Mouse (Mus musculus): Measurements from ENCODE around the gene Rad51d. TPM values are rescaled to one million over a fixed set of nuclear protein-coding genes. Genes with fewer than 3 reads are reported as not detected.
A peak's percentile ranks its signal among the peaks of the same experiment; 100 is the strongest.

Rad51d gene
- polyA plus RNA-seq, 1 experiment from 2014 or later = 8.3 TPM

DNA sequence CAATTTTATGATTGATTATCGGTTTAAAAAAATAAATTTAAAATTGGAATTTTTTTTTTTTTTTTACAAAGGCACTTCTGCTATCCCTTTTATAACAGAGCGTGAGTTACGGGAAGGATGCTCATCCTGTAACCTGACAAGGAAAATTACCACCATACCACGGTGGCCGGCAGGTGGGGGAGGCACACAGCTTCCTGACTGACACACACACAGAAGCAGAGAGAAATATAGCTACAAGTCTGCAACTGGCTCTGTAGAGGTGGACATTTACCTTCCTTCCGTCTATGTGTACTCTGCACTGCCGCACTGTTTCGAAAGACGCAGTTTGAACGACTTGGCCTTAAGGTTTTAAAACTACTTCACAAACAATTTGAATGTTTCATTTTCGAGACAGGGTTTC, 38.3 kb downstream of the Rad51d start:
- no peak for DNase-seq (ENCODE audit: low spot score)
- no peak for ATAC-seq (ENCODE audit: low FRiP score, low TSS enrichment)
- no peak overlapping the region for H3K9ac ChIP-seq (ENCODE audit: low read length)
- no peaks in the 10 kb centered on the region for H3K9me3 ChIP-seq (ENCODE audit: control insufficient read depth, low read length)
- TF ChIP-seq EP300 (optimal IDR thresholded peaks at IDR 0.05) = no peak
- no peak for TF ChIP-seq CTCF (IDR thresholded peaks at IDR 0.05; ENCODE audit: low read depth)
- no peaks in the 10 kb centered on the region for H3K36me3 ChIP-seq (ENCODE audit: control insufficient read depth, insufficient read depth, low read length)
- H3K27me3 ChIP-seq (ENCODE audit: control insufficient read depth, insufficient read depth, low read length) = no peaks in the 10 kb centered on the region
- 82% methylated on average over 11 of the region's 11 CpGs for WGBS
- no peak overlapping the region for H3K4me2 ChIP-seq (replicated peaks; ENCODE audit: low read depth)
- no peak overlapping the region for H3K27ac ChIP-seq (replicated peaks)
- peaks cover 3% of the 10 kb centered on the region; the same call in 1 of the 2 replicates for H3K4me1 ChIP-seq (replicated peaks; ENCODE audit: control insufficient read depth, insufficient read depth)
- no peak overlapping the region for H3K4me3 ChIP-seq (ENCODE audit: low read depth, low read length)

DNA sequence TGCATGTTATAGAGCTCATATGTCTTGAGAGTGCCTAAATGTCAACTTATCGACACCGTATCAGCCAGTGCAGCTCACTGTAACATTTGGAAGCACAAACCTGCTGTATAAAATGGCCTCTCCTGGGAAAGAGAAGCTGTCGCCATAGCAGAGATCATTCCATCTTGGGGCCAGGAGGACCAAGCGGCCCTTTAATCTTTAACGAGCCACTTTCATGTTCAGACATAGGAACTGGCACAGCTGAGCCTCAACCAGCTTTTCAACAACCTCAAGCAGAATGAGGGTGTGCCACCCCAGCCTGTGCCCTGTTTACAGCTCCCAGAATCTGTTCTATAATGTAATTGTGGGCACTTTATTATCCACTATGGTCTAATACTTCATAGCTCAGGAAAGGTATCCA, 40.2 kb downstream of the Rad51d start:
- no peak for ATAC-seq (ENCODE audit: low FRiP score, low TSS enrichment)
- Histone ChIP-seq H3K27me3 (ENCODE audit: control insufficient read depth, insufficient read depth, low read length) (no peaks in the 10 kb centered on the region), H3K36me3 (ENCODE audit: control insufficient read depth, insufficient read depth, low read length) (no peaks in the 10 kb centered on the region), H3K27ac (replicated peaks) (no peak overlapping the region), H3K9ac (ENCODE audit: low read length) (no peak overlapping the region), H3K9me3 (ENCODE audit: control insufficient read depth, low read length) (no peaks in the 10 kb centered on the region), H3K4me1 (replicated peaks; ENCODE audit: control insufficient read depth, insufficient read depth) (no peaks in the 10 kb centered on the region; the same call in 1 of the 2 replicates), H3K4me2 (replicated peaks; ENCODE audit: low read depth) (no peak overlapping the region), H3K4me3 (ENCODE audit: low read depth, low read length) (no peak overlapping the region)
- 64% methylated on average over 5 of the region's 5 CpGs for WGBS
- no peak for DNase-seq (ENCODE audit: low spot score)
- TF ChIP-seq EP300 (optimal IDR thresholded peaks at IDR 0.05) (no peak), CTCF (IDR thresholded peaks at IDR 0.05; ENCODE audit: low read depth) (no peak)

DNA sequence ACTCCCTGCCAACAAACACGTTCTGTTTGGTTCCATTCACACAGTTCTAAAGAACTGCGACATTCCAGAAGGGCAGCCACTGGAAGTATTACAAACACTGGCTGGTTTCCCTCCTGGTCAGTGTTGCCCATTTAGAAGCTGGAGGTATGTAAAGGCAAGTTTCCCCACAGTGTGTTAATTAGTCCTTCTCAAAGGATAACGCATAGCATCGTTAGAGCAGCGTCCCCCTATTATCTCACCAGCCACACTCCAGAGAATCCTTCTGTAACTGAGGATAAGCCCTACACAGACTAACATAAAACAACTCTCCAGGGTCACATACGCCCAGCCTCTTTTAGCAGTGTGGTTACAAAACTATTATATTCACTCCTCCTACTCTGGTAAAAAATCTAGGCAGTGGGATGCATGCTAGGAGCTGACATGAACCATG, 42.8 kb downstream of the Rad51d start:
- Histone ChIP-seq H3K4me3 (ENCODE audit: low read depth, low read length) (no peak overlapping the region), H3K9ac (ENCODE audit: low read length) (no peak overlapping the region), H3K4me2 (replicated peaks; ENCODE audit: low read depth) (no peak overlapping the region), H3K4me1 (replicated peaks; ENCODE audit: control insufficient read depth, insufficient read depth) (no peaks in the 10 kb centered on the region; the same call in 1 of the 2 replicates), H3K36me3 (ENCODE audit: control insufficient read depth, insufficient read depth, low read length) (no peaks in the 10 kb centered on the region), H3K27ac (replicated peaks) (peak overlapping the region; percentile 20; the same call in 1 of the 2 replicates), H3K9me3 (ENCODE audit: control insufficient read depth, low read length) (no peaks in the 10 kb centered on the region), H3K27me3 (ENCODE audit: control insufficient read depth, insufficient read depth, low read length) (no peaks in the 10 kb centered on the region)
- WGBS = 57% methylated on average over 6 of the region's 6 CpGs
- DNase-seq (ENCODE audit: low spot score) = no peak
- ATAC-seq (ENCODE audit: low FRiP score, low TSS enrichment) = no peak
- TF ChIP-seq EP300 (optimal IDR thresholded peaks at IDR 0.05) = no peak
- no peak for TF ChIP-seq CTCF (IDR thresholded peaks at IDR 0.05; ENCODE audit: low read depth)

DNA sequence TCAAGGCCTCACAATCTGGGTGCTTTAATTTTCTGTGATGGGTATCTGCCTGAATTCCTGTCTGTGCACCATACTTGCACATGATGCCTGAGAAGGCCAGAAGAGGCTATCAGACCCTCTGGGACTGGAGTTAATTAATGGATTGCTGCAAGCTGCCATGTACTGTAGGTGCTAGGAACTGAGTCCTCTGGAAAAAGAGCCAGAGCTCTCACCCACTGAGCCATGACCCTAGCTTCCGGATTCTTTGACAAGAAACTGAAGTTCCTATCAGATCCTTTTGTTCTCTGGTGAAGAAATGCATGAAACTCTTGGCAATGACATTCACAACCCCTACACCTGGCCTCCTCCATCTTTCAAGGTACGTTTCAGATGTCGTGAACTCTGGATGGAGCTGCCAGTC, 43.5 kb downstream of the Rad51d start:
- H3K4me3 ChIP-seq (ENCODE audit: low read depth, low read length) = no peak overlapping the region
- no peaks in the 10 kb centered on the region; the same call in 1 of the 2 replicates for H3K4me1 ChIP-seq (replicated peaks; ENCODE audit: control insufficient read depth, insufficient read depth)
- H3K36me3 ChIP-seq (ENCODE audit: control insufficient read depth, insufficient read depth, low read length) = no peaks in the 10 kb centered on the region
- no peak for TF ChIP-seq EP300 (optimal IDR thresholded peaks at IDR 0.05)
- TF ChIP-seq CTCF (IDR thresholded peaks at IDR 0.05; ENCODE audit: low read depth) = no peak
- ATAC-seq (ENCODE audit: low FRiP score, low TSS enrichment) (no peak), DNase-seq (ENCODE audit: low spot score) (no peak)
- no peak overlapping the region for H3K9ac ChIP-seq (ENCODE audit: low read length)
- peak overlapping the region; percentile 20; the same call in 1 of the 2 replicates for H3K27ac ChIP-seq (replicated peaks)
- H3K4me2 ChIP-seq (replicated peaks; ENCODE audit: low read depth) = no peak overlapping the region
- WGBS = 73% methylated on average over 3 of the region's 3 CpGs
- no peaks in the 10 kb centered on the region for H3K9me3 ChIP-seq (ENCODE audit: control insufficient read depth, low read length)
- H3K27me3 ChIP-seq (ENCODE audit: control insufficient read depth, insufficient read depth, low read length) = no peaks in the 10 kb centered on the region

DNA sequence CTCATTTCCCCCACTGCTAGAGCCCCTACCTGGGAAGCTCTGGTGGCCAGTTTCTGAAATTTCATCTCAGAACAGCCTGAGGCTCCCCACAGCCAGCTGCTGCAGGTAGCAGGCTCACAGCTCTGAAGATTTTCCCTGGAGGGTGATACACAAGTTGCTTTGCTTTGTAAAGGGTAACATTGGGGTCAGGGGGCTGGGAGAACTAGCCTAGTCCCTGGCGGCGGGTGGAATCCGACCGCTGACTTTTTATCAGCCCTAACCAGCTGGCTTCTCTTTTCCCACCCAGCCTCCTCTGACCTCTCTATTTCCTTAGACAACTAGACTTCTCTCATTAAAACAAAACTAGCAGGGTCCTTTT, 44.4 kb downstream of the Rad51d start:
- H3K4me3 ChIP-seq (ENCODE audit: low read depth, low read length) = 0 out of 2 replicates have a peak overlapping the region, but pooled peaks have one; percentile 4
- 18% methylated on average over 4 of the region's 4 CpGs for WGBS
- peaks cover 2% of the 10 kb centered on the region for H3K4me1 ChIP-seq (replicated peaks; ENCODE audit: control insufficient read depth, insufficient read depth)
- H3K36me3 ChIP-seq (ENCODE audit: control insufficient read depth, insufficient read depth, low read length) = no peaks in the 10 kb centered on the region
- peak overlapping the region; percentile 14; the same call in 1 of the 2 replicates for H3K9ac ChIP-seq (ENCODE audit: low read length)
- no peaks in the 10 kb centered on the region for H3K9me3 ChIP-seq (ENCODE audit: control insufficient read depth, low read length)
- no peak for TF ChIP-seq CTCF (IDR thresholded peaks at IDR 0.05; ENCODE audit: low read depth)
- TF ChIP-seq EP300 (optimal IDR thresholded peaks at IDR 0.05) = no peak
- H3K4me2 ChIP-seq (replicated peaks; ENCODE audit: low read depth) = peak overlapping the region; percentile 27
- peak; percentile 40 for ATAC-seq (ENCODE audit: low FRiP score, low TSS enrichment)
- no peak for DNase-seq (ENCODE audit: low spot score)
- H3K27me3 ChIP-seq (ENCODE audit: control insufficient read depth, insufficient read depth, low read length) = no peaks in the 10 kb centered on the region
- peak overlapping the region; percentile 84 for H3K27ac ChIP-seq (replicated peaks)

DNA sequence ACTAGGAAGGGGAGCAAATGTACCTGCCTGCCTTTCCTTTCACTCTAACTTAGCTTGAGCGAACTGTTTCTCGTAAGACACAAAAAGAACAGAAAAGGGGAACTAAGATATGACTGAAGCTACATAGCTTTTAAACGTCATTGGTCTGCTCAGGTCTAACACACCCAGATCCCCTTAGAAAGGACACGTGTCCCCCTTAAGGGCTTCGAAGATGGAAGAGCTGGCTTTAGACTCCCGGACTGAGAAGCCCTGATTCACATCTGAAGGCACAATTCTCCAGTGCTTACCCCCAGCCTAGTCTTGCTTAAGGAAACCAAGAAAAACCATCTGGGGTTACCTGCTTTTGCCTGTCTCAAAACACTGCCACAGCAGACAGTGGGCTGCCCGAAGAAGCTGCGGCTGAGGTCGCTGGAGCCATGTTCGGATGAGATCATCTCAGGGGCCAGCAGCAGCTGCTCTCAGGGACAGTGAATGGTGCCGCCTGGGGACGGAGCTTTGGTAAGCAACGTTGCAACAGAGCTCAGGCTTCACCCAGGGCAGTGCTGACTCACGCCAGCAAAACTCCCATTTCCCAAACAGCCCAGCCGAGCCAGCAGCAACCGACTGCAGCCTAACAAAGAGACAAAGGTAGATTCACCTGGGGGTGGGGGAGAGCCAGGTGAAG, 44.9 kb downstream of the Rad51d start:
- Histone ChIP-seq H3K36me3 (ENCODE audit: control insufficient read depth, insufficient read depth, low read length) (no peaks in the 10 kb centered on the region), H3K4me1 (replicated peaks; ENCODE audit: control insufficient read depth, insufficient read depth) (peaks cover 2% of the 10 kb centered on the region), H3K9ac (ENCODE audit: low read length) (peak overlapping the region; percentile 14), H3K4me2 (replicated peaks; ENCODE audit: low read depth) (peak overlapping the region; percentile 27), H3K27ac (replicated peaks) (peak overlapping the region; percentile 84), H3K27me3 (ENCODE audit: control insufficient read depth, insufficient read depth, low read length) (no peaks in the 10 kb centered on the region), H3K4me3 (ENCODE audit: low read depth, low read length) (0 out of 2 replicates have a peak overlapping the region, but pooled peaks have one; percentile 4), H3K9me3 (ENCODE audit: control insufficient read depth, low read length) (no peaks in the 10 kb centered on the region)
- WGBS = 26% methylated on average over 16 of the region's 16 CpGs
- peak; percentile 87 for DNase-seq (ENCODE audit: low spot score)
- TF ChIP-seq CTCF (IDR thresholded peaks at IDR 0.05; ENCODE audit: low read depth) (peak; percentile 68), EP300 (optimal IDR thresholded peaks at IDR 0.05) (no peak)
- peak; percentile 92 for ATAC-seq (ENCODE audit: low FRiP score, low TSS enrichment)
